Mouse (Mus musculus) brain, embryonic 14.5 days (tissue): ENCODE data around the gene Maml2. TPM values are rescaled to one million over a fixed set of nuclear protein-coding genes. Genes with fewer than 3 reads are reported as not detected.
A peak's percentile ranks its signal among the peaks of the same experiment; 100 is the strongest.

ENCODE experiments used
- DNase-seq: peaks from one replicate; pipeline ENCODE4 v3.0.0-alpha.2; 2011; ENCODE audit warnings: low read depth
- CTCF ChIP-seq: fragments of 200-500 bp; IDR thresholded peaks from 2 replicates; pipeline ENCODE4 v1.5.1; 2012; ENCODE audit warnings: inconsistent platforms, mild to moderate bottlenecking, moderate library complexity, borderline replicate concordance; ENCODE audit not compliant: insufficient read depth, insufficient read length; ENCODE audit errors: extremely low read depth
- POLR2A ChIP-seq: fragments of 200-500 bp; IDR thresholded peaks from 2 replicates; pipeline ENCODE4 v1.6.1; 2012; ENCODE audit warnings: mild to moderate bottlenecking, inconsistent platforms, borderline replicate concordance; ENCODE audit not compliant: poor library complexity, insufficient read depth, insufficient read length, severe bottlenecking; ENCODE audit errors: extremely low read depth
- polyA plus RNA-seq: library from polyadenylated mRNA; depleted of rRNA; stranded (reverse); fragments of >200 nt; gene quantifications from 2 replicates; pipeline ENCODE4 v1.2.3, GENCODE M21; 2012

Gene Maml2
- polyA plus RNA-seq, 1 experiment, result 9.8 TPM

- TF ChIP-seq POLR2A (no peak), CTCF (no peak)
- DNase-seq, result no peak
These were observed 144.4 kb downstream of the Maml2 start for GRCm38 (mm10) chr9:13442012-13442735.

DNA sequence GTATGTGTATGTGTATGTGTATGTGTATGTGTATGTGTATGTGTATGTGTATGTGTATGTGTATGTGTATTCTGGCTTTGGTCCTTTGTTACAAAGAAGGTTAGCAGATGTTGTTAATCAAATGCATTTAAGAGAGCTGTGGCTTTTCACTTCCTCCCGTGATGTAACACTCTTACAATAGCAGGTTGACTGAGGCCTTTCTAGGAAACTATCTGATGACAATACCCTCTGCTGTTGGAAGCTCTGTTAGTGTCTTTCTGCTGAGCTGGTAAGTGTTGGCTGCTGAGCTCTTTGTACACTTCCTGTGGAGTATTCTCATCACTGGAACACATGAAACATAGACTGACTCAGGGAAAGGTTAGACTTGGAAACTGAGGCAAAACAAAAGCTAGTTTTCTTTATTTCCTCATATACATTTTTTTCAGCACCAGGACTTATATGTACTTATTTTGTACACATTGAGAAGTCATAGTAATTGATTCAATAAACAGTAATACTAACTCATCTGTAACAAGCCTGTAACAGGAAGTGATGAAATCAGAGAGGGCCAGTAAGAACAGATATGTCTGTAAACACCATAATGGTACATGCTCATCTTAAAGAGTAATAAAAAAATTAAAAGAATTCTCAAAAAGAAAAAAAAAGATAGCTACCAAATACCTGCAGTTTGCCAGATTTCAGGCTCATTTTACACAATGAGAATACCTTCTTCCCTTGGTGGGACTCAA is 145.9 kb downstream of the Maml2 start:
- TF ChIP-seq POLR2A, result no peak
- no peak for TF ChIP-seq CTCF
- DNase-seq, result no peak

DNA sequence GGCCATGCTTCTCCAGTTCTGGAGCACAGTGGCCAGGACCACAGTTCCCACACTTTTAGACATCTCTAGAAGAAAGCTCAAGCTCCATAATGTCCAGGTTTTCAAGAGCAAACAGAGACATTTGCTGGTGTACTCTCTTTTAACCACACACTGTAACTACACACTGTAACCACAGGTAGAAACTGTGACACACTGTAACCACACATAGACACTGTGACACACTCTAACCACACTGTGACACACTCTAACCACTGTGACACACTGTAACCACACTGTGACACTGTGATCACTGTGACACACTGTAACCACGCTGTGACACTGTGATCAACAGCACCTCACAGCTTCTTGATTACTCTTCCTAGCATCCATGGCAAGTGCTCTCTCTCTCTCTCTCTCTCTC is 148.5 kb downstream of the Maml2 start:
- TF ChIP-seq CTCF (no peak), POLR2A (no peak)
- DNase-seq, result no peak

GRCm38 (mm10) chr9:13446703-13447285 is 149.0 kb downstream of the Maml2 start, which contains the start of gene Gm17571:
Gene Gm17571 (minus strand): TSS chr9:13446753.
- no peak for DNase-seq
- TF ChIP-seq POLR2A, result no peak
- no peak for TF ChIP-seq CTCF

- no peak for DNase-seq
- no peak for TF ChIP-seq CTCF
- TF ChIP-seq POLR2A, result no peak
These were observed 151.0 kb downstream of the Maml2 start for GRCm38 (mm10) chr9:13448716-13449115.

DNA sequence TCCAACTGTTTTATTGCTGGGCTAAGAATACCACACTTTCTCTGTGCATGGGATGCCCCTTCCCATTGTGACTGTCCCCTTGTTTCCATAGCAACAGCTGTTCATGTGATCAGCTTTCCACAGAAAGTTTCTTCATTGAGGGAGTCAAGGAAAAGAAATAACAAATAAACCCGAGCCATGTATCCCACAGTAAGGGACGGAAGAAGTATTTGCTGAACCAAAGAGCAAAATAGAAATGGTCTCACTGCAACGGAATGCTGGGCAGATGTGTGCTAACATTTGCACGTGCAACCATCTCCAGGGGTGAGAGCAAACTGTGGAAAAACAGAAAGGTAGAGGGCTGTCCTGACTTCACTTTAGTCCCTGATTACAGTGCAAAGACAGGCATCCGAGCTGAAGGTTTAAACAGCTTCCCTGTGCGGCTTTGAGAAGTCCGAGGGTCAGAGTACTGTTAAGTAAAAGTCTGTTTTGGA is 156.9 kb downstream of the Maml2 start:
- TF ChIP-seq CTCF (no peak), POLR2A (no peak)
- peak; percentile 64 for DNase-seq

DNA sequence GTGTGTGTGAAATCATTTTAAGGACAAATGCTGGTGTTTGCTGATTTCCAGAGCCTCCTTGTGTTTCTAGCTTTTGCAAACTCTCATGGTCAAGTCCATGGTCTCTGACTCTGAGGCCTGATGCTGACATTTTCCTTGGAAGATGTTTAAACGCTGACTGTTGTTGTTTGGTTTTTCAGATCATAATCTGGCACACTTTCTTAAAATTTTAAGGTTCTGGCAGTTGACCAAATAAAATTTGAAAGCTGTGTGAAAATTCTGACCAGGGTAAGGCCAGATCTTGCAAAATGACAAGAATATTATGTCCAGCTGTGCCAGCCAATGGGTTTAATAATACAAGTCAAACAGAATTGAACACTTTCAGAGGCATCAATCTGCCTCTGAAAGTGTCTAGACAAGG is 157.5 kb downstream of the Maml2 start:
- TF ChIP-seq POLR2A (no peak), CTCF (no peak)
- DNase-seq, result no peak

DNA sequence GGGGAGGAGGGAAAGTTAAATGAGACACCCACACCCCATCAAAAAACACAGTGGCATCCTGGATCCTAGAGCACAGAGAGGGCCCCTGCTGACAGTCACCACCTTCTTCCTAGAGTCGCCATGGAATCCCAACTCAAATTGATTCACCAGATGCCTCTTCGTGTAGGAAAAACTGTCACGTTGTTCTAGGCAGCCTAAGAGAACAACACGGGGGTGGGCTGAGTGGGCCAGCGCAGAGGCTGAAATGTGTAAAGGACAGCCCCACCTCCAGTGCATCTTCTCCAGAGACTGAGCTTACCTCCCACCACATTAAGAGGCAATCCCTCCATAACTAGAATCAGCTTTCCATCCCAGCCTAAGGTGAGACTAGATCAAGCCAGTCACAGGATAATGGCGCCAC is 160.0 kb downstream of the Maml2 start:
- TF ChIP-seq CTCF (no peak), POLR2A (no peak)
- no peak for DNase-seq

GRCm38 (mm10) chr9:13459371-13459770 is 161.6 kb downstream of the Maml2 start:
- DNase-seq, result no peak
- no peak for TF ChIP-seq POLR2A
- no peak for TF ChIP-seq CTCF

- no peak for DNase-seq
These were observed 162.3 kb downstream of the Maml2 start for GRCm38 (mm10) chr9:13460012-13460411.

GRCm38 (mm10) chr9:13460926-13461325 is 163.2 kb downstream of the Maml2 start:
- no peak for DNase-seq
- TF ChIP-seq CTCF (no peak), POLR2A (no peak)

More at GRCm38 (mm10) chr9:13460012-13460411, 162.3 kb downstream of the Maml2 start:
- TF ChIP-seq POLR2A (no peak), CTCF (no peak)
